Mouse (Mus musculus): ENCODE measurements around the gene Chrna1.

- no peak for TF ChIP-seq CTCF (IDR thresholded peaks at IDR 0.05; ENCODE audit: low read depth, low read length)
- TF ChIP-seq GATA1 (IDR thresholded peaks at IDR 0.05; ENCODE audit: borderline replicate concordance, low read length), result no peak
Observed at GRCm38 (mm10) chr2:73518966-73519365, 61.2 kb downstream of the Chrna1 start.
